ENCODE assay signal across 10 mouse cellular contexts in the genomic region with DNA sequence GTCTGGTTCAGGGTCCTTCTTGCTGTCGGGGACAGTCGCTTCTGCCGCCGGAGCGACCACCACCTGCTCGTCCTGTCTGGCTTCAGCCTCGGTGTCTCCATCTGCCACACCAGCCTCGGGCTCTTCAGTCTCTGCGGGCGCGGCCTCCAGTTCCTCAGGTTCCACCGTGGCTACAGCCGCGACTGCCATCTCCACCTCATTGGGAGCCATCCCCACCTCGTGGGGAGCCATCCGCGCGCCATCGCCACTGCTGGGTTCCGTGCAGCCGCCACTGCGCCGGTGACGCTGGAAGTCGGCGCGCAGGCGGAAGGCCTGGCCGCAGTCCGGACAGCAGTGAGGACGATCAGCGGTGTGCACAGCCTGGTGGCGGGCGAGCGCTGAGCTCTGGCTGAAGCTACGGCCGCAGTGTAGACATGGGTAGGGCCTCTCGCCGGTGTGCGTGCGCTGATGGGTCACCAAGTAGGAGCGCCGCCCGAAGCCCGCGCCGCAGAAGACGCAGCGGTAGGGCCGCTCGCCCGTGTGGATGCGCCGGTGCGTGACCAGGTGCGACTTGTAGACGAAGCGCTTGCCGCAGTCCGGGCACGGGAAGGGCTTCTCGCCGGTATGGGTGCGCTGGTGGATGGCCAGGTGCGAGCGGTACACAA. TPM values are rescaled to one million over a fixed set of nuclear protein-coding genes. Genes with fewer than 3 reads are reported as not detected.
DNase-seq lines count a peak whose midpoint lies in the region; ATAC-seq lines count a peak whose summit lies in the region.
"Had no signal": no experiment of that assay in that cellular context is flagged by ENCODE, and none has a peak within 500 bp of the region (broad histone marks: within the 10 kb centered on the region; RNA-seq: fewer than 3 reads in every experiment).

No protein-coding gene starts in this region.

- H3K9me3 ChIP-seq in kidney, embryonic 14.5 days (ENCODE audit: control insufficient read depth, low read length): no peaks in the 10 kb centered on the region
- H3K9me3 ChIP-seq in embryonic facial prominence, embryonic 15.5 days (replicated peaks): no peaks in the 10 kb centered on the region
- H3K9me3 ChIP-seq in liver, embryonic 13.5 days (replicated peaks): no peaks in the 10 kb centered on the region

- no peak for ATAC-seq in kidney, embryonic 14.5 days (ENCODE audit: low FRiP score, low TSS enrichment)
- ATAC-seq in embryonic facial prominence, embryonic 15.5 days (ENCODE audit: insufficient number of reproducible peaks, low FRiP score, low TSS enrichment, low read depth): no peak
- ATAC-seq in liver, embryonic 13.5 days (ENCODE audit: low read depth): no peak
- no peak for ATAC-seq in CD4-positive, CD25-positive, alpha-beta regulatory T cell, adult 4 months
- ATAC-seq: Patski had no signal

- peak overlapping the region; percentile 46 for H3K4me3 ChIP-seq in kidney, embryonic 14.5 days (ENCODE audit: low read length)
- peak overlapping the region; percentile 46 for H3K4me3 ChIP-seq in embryonic facial prominence, embryonic 15.5 days (replicated peaks)
- H3K4me3 ChIP-seq in liver, embryonic 13.5 days (replicated peaks): 0 out of 2 replicates have a peak overlapping the region, but pooled peaks have one; percentile 1

- H3K9ac ChIP-seq in kidney, embryonic 14.5 days (ENCODE audit: low read depth, low read length): 0 out of 2 replicates have a peak overlapping the region, but pooled peaks have one; percentile 28
- H3K9ac ChIP-seq in embryonic facial prominence, embryonic 15.5 days: no peak overlapping the region
- H3K9ac ChIP-seq in liver, embryonic 13.5 days: no peak overlapping the region

- peak overlapping the region; percentile 84; the same call in 1 of the 2 replicates for H3K4me2 ChIP-seq in kidney, embryonic 14.5 days (replicated peaks; ENCODE audit: low read depth, low read length)
- H3K4me2 ChIP-seq in embryonic facial prominence, embryonic 15.5 days (replicated peaks): peak overlapping the region; percentile 88; the same call in 1 of the 2 replicates
- H3K4me2 ChIP-seq in liver, embryonic 13.5 days: no peak overlapping the region

- no peaks in the 10 kb centered on the region; the same call in 1 of the 2 replicates for H3K36me3 ChIP-seq in kidney, embryonic 14.5 days (ENCODE audit: control insufficient read depth, insufficient read depth, low read length)
- H3K36me3 ChIP-seq in embryonic facial prominence, embryonic 15.5 days: peaks cover 46% of the 10 kb centered on the region; the same call in 1 of the 2 replicates
- H3K36me3 ChIP-seq in liver, embryonic 13.5 days: no peaks in the 10 kb centered on the region

- peaks cover 78% of the 10 kb centered on the region for H3K27me3 ChIP-seq in kidney, embryonic 14.5 days (ENCODE audit: control insufficient read depth, insufficient read depth, low read length)
- H3K27me3 ChIP-seq in embryonic facial prominence, embryonic 15.5 days: peaks cover 77% of the 10 kb centered on the region
- peaks cover 86% of the 10 kb centered on the region for H3K27me3 ChIP-seq in liver, embryonic 13.5 days
- H3K27me3 ChIP-seq: Patski had no signal

- H3K4me1 ChIP-seq in kidney, embryonic 14.5 days (ENCODE audit: control insufficient read depth, insufficient read depth, low read length): peaks cover 21% of the 10 kb centered on the region
- peaks cover 20% of the 10 kb centered on the region for H3K4me1 ChIP-seq in embryonic facial prominence, embryonic 15.5 days
- H3K4me1 ChIP-seq in liver, embryonic 13.5 days (replicated peaks): peaks cover 11% of the 10 kb centered on the region

- no peak for DNase-seq in kidney, adult 18-20 months
- DNase-seq in WW6 (ENCODE audit: low read depth, low spot score): peak; percentile 31
- no peak for DNase-seq in liver, embryonic 13.5 days
- no peak for DNase-seq in layer of hippocampus, adult 8-10 months (ENCODE audit: low spot score in 2 of 2)
- DNase-seq in layer of hippocampus, postnatal 36 days: no peak

- WGBS in kidney, embryonic 14.5 days: 10% methylated on average over 66 of the region's 66 CpGs
- WGBS in embryonic facial prominence, embryonic 15.5 days: 32% methylated on average over 66 of the region's 66 CpGs
- 4% methylated on average over 66 of the region's 66 CpGs for WGBS in liver, embryonic 13.5 days (ENCODE audit: insufficient replicate concordance)

- H3K27ac ChIP-seq in kidney, embryonic 14.5 days (ENCODE audit: low read depth, low read length): no peak overlapping the region
- no peak overlapping the region for H3K27ac ChIP-seq in embryonic facial prominence, embryonic 15.5 days (replicated peaks)
- H3K27ac ChIP-seq in liver, embryonic 13.5 days: no peak overlapping the region

RNA-seq across cellular contexts. Expression of a gene that starts 15.2 kb away (rescaled TPM):
- polyA plus RNA-seq in kidney, embryonic 14.5 days (2014; fragmentation: Nextera tagmentation; extraction: Ambion mirVana): 2.2 and 2.5 TPM in 2 replicates
- polyA plus RNA-seq in embryonic facial prominence, embryonic 15.5 days (2015; fragmentation: Nextera tagmentation; extraction: Ambion mirVana): 4.4 and 5.2 TPM in 2 replicates
- polyA plus RNA-seq in liver, embryonic 13.5 days (2015; fragmentation: Nextera tagmentation; extraction: Ambion mirVana): 0.20 and 0.25 TPM in 2 replicates
- total RNA-seq in layer of hippocampus, adult 8-10 months (2022): 10 to 100 TPM; 20.6 to 24.1 (median 23.1) TPM
- under 1 TPM; 0.19 to 0.35 TPM for polyA plus RNA-seq in CD4-positive, CD25-positive, alpha-beta regulatory T cell, adult 4 months (2017; shearing (Covaris generic))
- 10 to 100 TPM; 21.4 to 22.3 TPM for total RNA-seq in layer of hippocampus, postnatal 36 days (2021)

RNA-seq across cellular contexts. Expression of a gene that starts 19.6 kb away (rescaled TPM):
- 11.4 and 19.6 TPM in 2 replicates for polyA plus RNA-seq in kidney, embryonic 14.5 days (2014; fragmentation: Nextera tagmentation; extraction: Ambion mirVana)
- polyA plus RNA-seq in embryonic facial prominence, embryonic 15.5 days (2015; fragmentation: Nextera tagmentation; extraction: Ambion mirVana): 16.9 TPM in 2 replicates
- 2.2 and 3.1 TPM in 2 replicates for polyA plus RNA-seq in liver, embryonic 13.5 days (2015; fragmentation: Nextera tagmentation; extraction: Ambion mirVana)
- total RNA-seq in layer of hippocampus, adult 8-10 months (2022): 10 to 100 TPM; 27.6 to 38.7 (median 35.6) TPM
- polyA plus RNA-seq in CD4-positive, CD25-positive, alpha-beta regulatory T cell, adult 4 months (2017; shearing (Covaris generic)): 1 to 10 TPM; 3.6 to 4.6 TPM
- total RNA-seq in layer of hippocampus, postnatal 36 days (2021): 10 to 100 TPM; 33.0 to 35.7 TPM

RNA-seq across cellular contexts. Expression of a gene that starts 27.9 kb away (rescaled TPM):
- polyA plus RNA-seq in kidney, embryonic 14.5 days (2014; fragmentation: Nextera tagmentation; extraction: Ambion mirVana): not detected in 2 replicates
- polyA plus RNA-seq in embryonic facial prominence, embryonic 15.5 days (2015; fragmentation: Nextera tagmentation; extraction: Ambion mirVana): not detected in 2 replicates
- not detected in 2 replicates for polyA plus RNA-seq in liver, embryonic 13.5 days (2015; fragmentation: Nextera tagmentation; extraction: Ambion mirVana)
- total RNA-seq in layer of hippocampus, adult 8-10 months (2022): not detected
- polyA plus RNA-seq in CD4-positive, CD25-positive, alpha-beta regulatory T cell, adult 4 months (2017; shearing (Covaris generic)): not detected
- not detected for total RNA-seq in layer of hippocampus, postnatal 36 days (2021)
- polyA plus RNA-seq: large intestine, adult 2 months; Patski had no signal

RNA-seq across cellular contexts. Expression of a gene that starts 38.8 kb away (rescaled TPM):
- 0.06 and 0.08 TPM in 2 replicates for polyA plus RNA-seq in kidney, embryonic 14.5 days (2014; fragmentation: Nextera tagmentation; extraction: Ambion mirVana)
- polyA plus RNA-seq in embryonic facial prominence, embryonic 15.5 days (2015; fragmentation: Nextera tagmentation; extraction: Ambion mirVana): 0.29 and 0.32 TPM in 2 replicates
- polyA plus RNA-seq in liver, embryonic 13.5 days (2015; fragmentation: Nextera tagmentation; extraction: Ambion mirVana): not detected in 2 replicates
- 1 to 10 TPM; 4.1 to 5.5 (median 4.4) TPM for total RNA-seq in layer of hippocampus, adult 8-10 months (2022)
- not detected for polyA plus RNA-seq in CD4-positive, CD25-positive, alpha-beta regulatory T cell, adult 4 months (2017; shearing (Covaris generic))
- total RNA-seq in layer of hippocampus, postnatal 36 days (2021): 1 to 10 TPM; 4.7 to 4.8 TPM
- polyA plus RNA-seq: Patski had no signal
